Mouse (Mus musculus): ENCODE measurements around the gene Cldn34b2.
"Not testable (repeated sequence)": the region's sequence is repeated elsewhere in the genome, so short reads cannot be mapped to it uniquely, and the experiment has no call there.

GRCm38 (mm10) chrX:155128312-155128711 lies at the start of gene Cldn34b2:
- not testable (repeated sequence) for TF ChIP-seq POLR2A (IDR thresholded peaks at IDR 0.05; ENCODE audit: low read depth, low read length); CTCF (IDR thresholded peaks at IDR 0.05; ENCODE audit: extremely low read depth, insufficient read length, insufficient replicate concordance, low read depth, low read length)

Data from small intestine, adult 2 months (tissue).